Mouse (Mus musculus): ENCODE data around the gene Pex26. TPM values are rescaled to one million over a fixed set of nuclear protein-coding genes. Genes with fewer than 3 reads are reported as not detected.

Pex26 gene
- polyA plus RNA-seq, 1 experiment from 2014 or later = 13.7 TPM

GRCm38 (mm10) chr6:121194061-121194955, 10.8 kb downstream of the Pex26 start:
- 52% methylated on average over 13 of the region's 13 CpGs for WGBS
- Histone ChIP-seq H3K4me1 (replicated peaks) (0 out of 2 replicates have a peak, but pooled peaks cover 5% of the 10 kb centered on the region), H3K4me3 (replicated peaks) (no peak overlapping the region), H3K27me3 (replicated peaks) (no peaks in the 10 kb centered on the region), H3K9me3 (no peaks in the 10 kb centered on the region), H3K36me3 (peaks cover 11% of the 10 kb centered on the region), H3K27ac (no peak overlapping the region), H3K9ac (no peak overlapping the region), H3K4me2 (replicated peaks) (no peak overlapping the region)
- ATAC-seq = peak; percentile 40; the same call in 1 of the 2 replicates

DNA sequence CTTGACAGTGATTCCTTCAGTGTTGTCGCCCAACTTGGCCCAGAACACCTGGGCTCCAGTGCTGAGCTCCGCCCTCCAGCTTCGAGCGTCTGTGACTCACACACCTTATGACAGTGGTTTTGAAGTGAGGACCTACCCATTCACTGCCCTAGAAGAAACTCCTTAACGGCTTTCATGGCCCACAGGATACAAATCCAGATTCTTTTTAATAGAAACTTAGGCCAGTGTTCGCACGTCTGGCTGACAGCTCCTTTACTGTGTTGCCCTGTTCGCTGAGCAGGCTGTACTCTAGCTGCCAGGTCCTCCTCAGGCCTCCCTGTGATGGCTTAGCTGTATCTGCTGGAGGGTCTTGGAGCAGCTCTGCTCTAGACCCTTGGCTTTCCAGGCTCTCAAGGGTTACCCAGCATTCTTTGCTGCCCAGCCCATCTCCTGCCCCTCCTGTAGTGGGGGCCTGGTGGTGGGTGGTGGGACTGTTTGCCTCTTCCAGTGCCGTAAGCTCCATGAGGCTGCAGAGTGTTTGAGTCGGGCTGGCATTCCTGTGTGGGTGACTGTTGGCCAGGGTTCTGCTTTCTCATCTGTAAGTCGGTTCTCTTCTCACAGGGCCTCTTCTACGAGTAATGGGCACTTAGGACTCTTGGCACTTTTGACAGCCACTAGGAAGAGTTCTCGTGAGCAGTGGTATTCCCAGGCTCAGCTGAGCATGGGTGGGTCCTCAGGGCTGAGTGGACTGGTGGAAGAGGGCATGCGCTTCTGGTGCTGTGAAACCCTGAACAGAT, 11.7 kb downstream of the Pex26 start:
- Histone ChIP-seq H3K9ac (no peak overlapping the region), H3K27ac (no peak overlapping the region), H3K4me3 (replicated peaks) (no peak overlapping the region), H3K36me3 (peaks cover 7% of the 10 kb centered on the region), H3K9me3 (no peaks in the 10 kb centered on the region), H3K4me1 (replicated peaks) (0 out of 2 replicates have a peak, but pooled peaks cover 5% of the 10 kb centered on the region), H3K4me2 (replicated peaks) (no peak overlapping the region), H3K27me3 (replicated peaks) (no peaks in the 10 kb centered on the region)
- 77% methylated on average over 14 of the region's 14 CpGs for WGBS
- ATAC-seq = no peak

- Histone ChIP-seq H3K36me3 (peaks cover 6% of the 10 kb centered on the region), H3K9ac (no peak overlapping the region), H3K27me3 (replicated peaks) (no peaks in the 10 kb centered on the region), H3K9me3 (no peaks in the 10 kb centered on the region), H3K4me2 (replicated peaks) (no peak overlapping the region), H3K27ac (no peak overlapping the region), H3K4me1 (replicated peaks) (0 out of 2 replicates have a peak, but pooled peaks cover 5% of the 10 kb centered on the region), H3K4me3 (replicated peaks) (no peak overlapping the region)
- ATAC-seq = 0 out of 2 replicates have a peak, but pooled peaks have one; percentile 10
- 36% methylated on average over 9 of the region's 9 CpGs for WGBS
Observed at GRCm38 (mm10) chr6:121197807-121198365, 14.4 kb downstream of the Pex26 start.

DNA sequence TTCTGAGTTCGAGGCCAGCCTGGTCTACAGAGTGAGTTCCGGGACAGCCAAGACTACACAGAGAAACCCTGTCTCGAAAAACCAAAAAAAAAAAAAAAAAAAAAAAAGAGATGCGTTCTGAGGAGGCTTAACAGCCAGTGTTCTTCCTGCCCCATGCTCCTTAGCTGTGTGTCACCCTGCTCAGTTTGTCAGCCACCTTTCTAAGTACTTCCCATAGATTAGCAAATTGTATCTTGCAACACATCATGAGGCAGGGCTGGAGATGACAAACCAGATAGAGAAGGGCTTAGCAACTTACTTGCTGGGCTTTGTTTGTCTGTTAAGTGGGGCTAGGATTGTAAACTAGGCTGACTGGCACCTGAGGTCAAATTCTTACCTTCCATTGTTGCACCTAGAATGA, 17.0 kb downstream of the Pex26 start:
- Histone ChIP-seq H3K36me3 (no peaks in the 10 kb centered on the region), H3K27ac (no peak overlapping the region), H3K4me1 (replicated peaks) (0 out of 2 replicates have a peak, but pooled peaks cover 5% of the 10 kb centered on the region), H3K9me3 (no peaks in the 10 kb centered on the region), H3K9ac (no peak overlapping the region), H3K4me2 (replicated peaks) (no peak overlapping the region), H3K4me3 (replicated peaks) (no peak overlapping the region), H3K27me3 (replicated peaks) (no peaks in the 10 kb centered on the region)
- WGBS = 82% methylated on average over 4 of the region's 4 CpGs
- ATAC-seq = no peak

DNA sequence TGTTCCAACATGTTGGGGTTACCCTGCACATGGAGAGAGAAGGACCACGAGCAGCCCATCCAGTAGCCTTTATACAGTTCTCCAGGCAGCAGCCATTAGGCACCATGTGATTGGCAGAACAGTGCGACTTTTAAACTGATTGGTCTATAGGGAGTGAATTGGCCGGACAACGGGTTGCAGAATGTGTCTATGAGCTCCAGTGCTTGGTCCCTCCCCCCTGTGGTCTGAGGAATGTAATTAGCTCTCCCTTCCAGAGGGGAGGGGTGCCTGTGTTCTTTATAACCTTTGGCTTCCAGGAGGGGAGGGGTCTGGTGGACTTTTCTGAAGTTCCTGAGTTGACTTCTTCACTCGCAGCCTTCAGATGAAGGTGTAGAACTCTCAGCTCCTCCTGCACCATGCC, 18.6 kb downstream of the Pex26 start:
- H3K36me3 ChIP-seq = no peaks in the 10 kb centered on the region
- no peak overlapping the region for H3K4me2 ChIP-seq (replicated peaks)
- 78% methylated on average over 5 of the region's 5 CpGs for WGBS
- no peak overlapping the region for H3K27ac ChIP-seq
- H3K4me3 ChIP-seq (replicated peaks) = no peak overlapping the region
- no peak for ATAC-seq
- H3K9me3 ChIP-seq = no peaks in the 10 kb centered on the region
- H3K9ac ChIP-seq = no peak overlapping the region
- 0 out of 2 replicates have a peak, but pooled peaks cover 5% of the 10 kb centered on the region for H3K4me1 ChIP-seq (replicated peaks)
- no peaks in the 10 kb centered on the region for H3K27me3 ChIP-seq (replicated peaks)

- Histone ChIP-seq H3K4me1 (replicated peaks) (peaks cover 12% of the 10 kb centered on the region; the same call in 1 of the 2 replicates), H3K4me3 (replicated peaks) (no peak overlapping the region), H3K4me2 (replicated peaks) (no peak overlapping the region), H3K27me3 (replicated peaks) (peaks cover 20% of the 10 kb centered on the region), H3K36me3 (no peaks in the 10 kb centered on the region), H3K9me3 (no peaks in the 10 kb centered on the region), H3K27ac (no peak overlapping the region), H3K9ac (no peak overlapping the region)
- 86% methylated on average over 5 of the region's 5 CpGs for WGBS
- ATAC-seq = no peak
Observed at GRCm38 (mm10) chr6:121206481-121206880, 23.0 kb downstream of the Pex26 start.

- H3K4me1 ChIP-seq (replicated peaks) = peaks cover 14% of the 10 kb centered on the region; the same call in 1 of the 2 replicates
- no peak overlapping the region for H3K4me2 ChIP-seq (replicated peaks)
- H3K36me3 ChIP-seq = no peaks in the 10 kb centered on the region
- H3K27me3 ChIP-seq (replicated peaks) = peaks cover 21% of the 10 kb centered on the region
- H3K4me3 ChIP-seq (replicated peaks) = no peak overlapping the region
- ATAC-seq = no peak
- no peaks in the 10 kb centered on the region for H3K9me3 ChIP-seq
- no peak overlapping the region for H3K27ac ChIP-seq
- WGBS = 72% methylated on average over 2 of the region's 2 CpGs
- H3K9ac ChIP-seq = no peak overlapping the region
Observed at GRCm38 (mm10) chr6:121209584-121209983, 26.1 kb downstream of the Pex26 start.

DNA sequence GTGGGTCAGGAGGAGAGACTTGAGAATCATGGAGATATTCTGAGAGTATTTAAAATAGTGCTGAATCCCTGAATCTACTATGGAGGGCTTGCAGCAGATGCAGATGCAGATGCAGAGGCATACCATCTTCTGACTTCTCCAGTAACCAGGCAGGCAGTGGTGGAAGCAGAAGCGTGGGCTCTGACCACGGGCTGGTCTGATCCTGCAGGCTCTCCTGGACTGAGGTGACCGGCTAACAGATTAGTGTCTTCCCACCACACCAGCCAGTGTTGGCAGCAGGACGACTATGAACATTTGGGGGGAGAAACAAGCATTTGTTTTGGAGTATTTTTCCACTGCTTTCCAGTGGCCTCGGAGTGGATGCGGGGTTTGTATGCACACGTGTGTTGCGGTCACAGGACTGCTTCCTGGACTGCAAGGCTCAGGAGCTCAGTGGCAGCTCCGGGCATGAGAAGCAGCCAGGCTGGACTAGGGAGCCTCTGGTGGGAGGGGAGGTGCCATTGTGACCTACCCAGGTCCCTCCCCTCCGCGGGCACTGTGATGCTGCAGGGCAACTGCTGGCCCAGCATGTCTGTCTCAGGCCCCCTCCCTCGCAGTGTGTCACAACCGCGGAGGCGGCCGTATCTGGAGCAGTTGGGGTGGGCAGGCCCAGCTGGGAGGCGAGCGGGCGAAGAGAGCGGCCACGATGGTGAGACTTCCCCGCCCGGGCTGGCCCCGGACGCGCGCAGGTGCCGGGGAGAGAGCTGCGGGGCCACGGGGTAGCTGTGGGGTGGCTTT, 26.9 kb downstream of the Pex26 start, which contains the start of gene Tuba8:
Gene Tuba8 (plus strand): TSS at position 548 of the 777 bp plus-strand sequence.
- ATAC-seq = peak; percentile 80
- Histone ChIP-seq H3K9me3 (no peaks in the 10 kb centered on the region), H3K27me3 (replicated peaks) (peaks cover 21% of the 10 kb centered on the region), H3K4me1 (replicated peaks) (peaks cover 14% of the 10 kb centered on the region; the same call in 1 of the 2 replicates), H3K4me3 (replicated peaks) (peak within 1 kb of the TSS; percentile 39), H3K4me2 (replicated peaks) (peak within 1 kb of the TSS; percentile 86), H3K27ac (no peak within 1 kb of the TSS), H3K9ac (peak within 1 kb of the TSS; percentile 28; the same call in 1 of the 2 replicates), H3K36me3 (no peaks in the 10 kb centered on the region)
- WGBS = 5% methylated on average over 29 of the region's 30 CpGs

DNA sequence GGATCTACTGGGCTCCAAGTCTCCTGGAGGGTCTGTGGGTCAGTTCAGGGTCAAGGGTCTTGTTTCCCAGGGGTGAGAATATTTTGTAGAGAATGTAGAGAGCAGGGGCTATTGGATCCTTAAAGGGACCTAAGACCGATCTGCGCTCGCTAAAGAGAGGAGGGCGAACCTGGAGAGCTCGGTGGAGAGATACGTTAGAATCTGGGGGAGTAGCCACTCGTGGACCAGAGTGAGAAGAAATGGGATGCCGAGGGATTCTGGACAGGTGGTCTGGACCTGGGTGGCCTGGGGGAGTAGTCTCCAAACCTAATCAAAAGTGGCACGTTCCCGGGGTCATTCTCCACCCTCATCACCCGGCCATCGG, 27.4 kb downstream of the Pex26 start:
- Histone ChIP-seq H3K4me2 (replicated peaks) (peak overlapping the region; percentile 86), H3K4me3 (replicated peaks) (peak overlapping the region; percentile 39), H3K9ac (peak overlapping the region; percentile 28; the same call in 1 of the 2 replicates), H3K9me3 (no peaks in the 10 kb centered on the region), H3K27me3 (replicated peaks) (peaks cover 21% of the 10 kb centered on the region), H3K36me3 (no peaks in the 10 kb centered on the region), H3K27ac (no peak overlapping the region), H3K4me1 (replicated peaks) (peaks cover 14% of the 10 kb centered on the region; the same call in 1 of the 2 replicates)
- WGBS = 3% methylated on average over 12 of the region's 12 CpGs
- peak; percentile 52; the same call in 1 of the 2 replicates for ATAC-seq

DNA sequence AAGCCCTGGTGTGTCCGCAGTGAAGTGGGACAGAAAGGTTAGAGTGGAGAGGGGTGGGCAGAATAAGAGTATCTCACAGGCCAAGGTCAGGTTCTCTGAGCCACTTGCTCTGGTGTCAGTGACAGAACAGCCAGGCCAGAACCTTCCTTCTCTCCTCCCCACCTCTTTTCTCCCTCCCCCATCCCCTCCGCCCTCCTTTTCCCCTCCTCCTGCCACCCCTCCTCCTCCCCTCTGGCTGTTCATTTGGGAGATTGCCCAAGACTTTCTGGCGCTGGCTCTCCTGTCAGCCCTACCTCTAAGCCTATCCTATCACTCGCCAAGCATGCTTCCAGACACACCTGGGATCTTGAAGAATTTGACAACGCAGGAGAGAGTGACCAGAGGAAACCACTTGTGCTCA, 28.3 kb downstream of the Pex26 start:
- H3K4me1 ChIP-seq (replicated peaks) = peaks cover 14% of the 10 kb centered on the region; the same call in 1 of the 2 replicates
- H3K9ac ChIP-seq = no peak overlapping the region
- H3K9me3 ChIP-seq = no peaks in the 10 kb centered on the region
- no peak overlapping the region for H3K27ac ChIP-seq
- peaks cover 21% of the 10 kb centered on the region for H3K27me3 ChIP-seq (replicated peaks)
- H3K4me2 ChIP-seq (replicated peaks) = peak overlapping the region; percentile 86
- 12% methylated on average over 4 of the region's 5 CpGs for WGBS
- H3K36me3 ChIP-seq = no peaks in the 10 kb centered on the region
- 0 out of 2 replicates have a peak overlapping the region, but pooled peaks have one; percentile 39 for H3K4me3 ChIP-seq (replicated peaks)
- 0 out of 2 replicates have a peak, but pooled peaks have one; percentile 6 for ATAC-seq

DNA sequence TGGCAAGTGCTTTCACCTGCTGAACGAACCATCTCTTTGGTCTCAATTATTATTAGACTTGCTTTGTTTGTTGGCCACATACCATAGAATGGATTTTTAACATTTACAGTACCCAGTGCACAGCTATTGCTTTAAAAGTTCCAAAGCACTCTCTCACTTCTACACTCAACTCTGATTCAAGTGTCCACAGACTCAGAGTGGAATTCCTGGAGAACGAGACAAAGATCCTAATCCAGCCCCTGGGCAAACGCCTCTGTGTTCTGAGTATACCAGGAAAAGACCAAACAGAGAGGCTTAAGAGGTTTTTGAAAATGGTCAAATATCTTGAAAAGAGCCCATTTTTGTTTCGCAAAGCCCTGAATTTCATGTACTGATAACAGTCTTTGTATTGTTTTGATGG, 29.5 kb downstream of the Pex26 start:
- H3K4me1 ChIP-seq (replicated peaks) = peaks cover 14% of the 10 kb centered on the region; the same call in 1 of the 2 replicates
- H3K4me3 ChIP-seq (replicated peaks) = no peak overlapping the region
- no peak overlapping the region for H3K4me2 ChIP-seq (replicated peaks)
- no peaks in the 10 kb centered on the region for H3K9me3 ChIP-seq
- no peaks in the 10 kb centered on the region for H3K36me3 ChIP-seq
- ATAC-seq = no peak
- no peak overlapping the region for H3K9ac ChIP-seq
- no peak overlapping the region for H3K27ac ChIP-seq
- WGBS = 78% methylated on average over 4 of the region's 4 CpGs
- peaks cover 21% of the 10 kb centered on the region for H3K27me3 ChIP-seq (replicated peaks)

Data from intestine, embryonic 15.5 days (tissue).